Mouse (Mus musculus) liver, embryonic 13.5 days (tissue): ENCODE measurements at regions not wholly inside any gene's neighbourhood (a gene's known extent, or its start where the extent isn't known, plus 50 kb on each side); places are given as distances from the start of the nearest gene placed in this dataset.

Source experiments
- ATAC-seq: fragments of 200-750 bp; cut with Nextera tagmentation; 2 replicates; pipeline ENCODE4 v1.8.0; 2017; ENCODE audit warnings: low read depth, mild to moderate bottlenecking, moderate number of reproducible peaks, moderate library complexity
- DNase-seq: peaks from one replicate; pipeline ENCODE4 v3.0.0; 2022
- H3K27ac ChIP-seq: fragments of 300-500 bp; sonication (generic); 2 replicates; pipeline ENCODE4 v1.5.1; 2015; ENCODE audit warnings: moderate library complexity, mild to moderate bottlenecking, inconsistent platforms
- H3K27me3 ChIP-seq: fragments of 300-500 bp; sonication (generic); 2 replicates; pipeline ENCODE4 v1.6.1; 2015; ENCODE audit warnings: mild to moderate bottlenecking, inconsistent platforms
- H3K36me3 ChIP-seq: fragments of 300-500 bp; sonication (generic); 2 replicates; pipeline ENCODE4 v1.6.1; 2015; ENCODE audit warnings: mild to moderate bottlenecking, inconsistent platforms
- H3K4me1 ChIP-seq: fragments of 300-500 bp; sonication (generic); replicated peaks from 2 replicates; pipeline ENCODE4 v1.6.1; 2015; ENCODE audit warnings: inconsistent platforms
- H3K4me2 ChIP-seq: fragments of 300-500 bp; sonication (generic); 2 replicates; pipeline ENCODE4 v1.6.1; 2015; ENCODE audit warnings: inconsistent platforms, mild to moderate bottlenecking, moderate library complexity
- H3K4me3 ChIP-seq: fragments of 300-500 bp; sonication (generic); replicated peaks from 2 replicates; pipeline ENCODE4 v1.5.1; 2015; ENCODE audit warnings: mild to moderate bottlenecking, inconsistent platforms
- H3K9ac ChIP-seq: fragments of 300-500 bp; sonication (generic); 2 replicates; pipeline ENCODE4 v1.6.1; 2015; ENCODE audit warnings: mild to moderate bottlenecking, inconsistent platforms
- H3K9me3 ChIP-seq: fragments of 300-500 bp; sonication (generic); replicated peaks from 2 replicates; pipeline ENCODE4 v1.6.1; 2016; ENCODE audit warnings: inconsistent platforms
- WGBS: fragments of 180-500 bp; shearing (Covaris S2); methylation state at CpG from one replicate; pipeline ENCODE4 v1.1.7; 2015; ENCODE audit not compliant: insufficient replicate concordance; 5-methylcytosine and 5-hydroxymethylcytosine counted together

DNA sequence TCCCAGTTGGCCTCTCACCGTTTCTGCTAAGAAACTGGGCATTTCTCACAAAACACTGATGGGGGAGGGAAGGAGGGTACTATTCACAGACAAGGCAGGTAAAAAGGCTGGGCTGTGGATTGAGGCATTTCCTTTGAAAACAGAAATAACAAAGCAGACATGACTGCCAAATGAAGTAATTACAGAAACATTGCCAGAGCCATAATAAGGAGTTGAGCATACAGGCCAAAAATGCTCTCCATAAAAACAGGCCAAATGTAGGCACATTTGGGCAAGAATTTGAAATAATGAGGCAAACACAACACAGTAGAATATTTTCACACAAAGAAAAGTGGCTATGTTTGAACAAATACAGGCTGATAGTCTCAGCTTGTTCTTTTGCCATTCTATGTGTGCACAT lies 491.9 kb upstream of the Cdh4 start:
- Histone ChIP-seq H3K4me2 (no peak overlapping the region), H3K9me3 (no peaks in the 10 kb centered on the region), H3K9ac (no peak overlapping the region), H3K4me1 (no peaks in the 10 kb centered on the region), H3K36me3 (no peaks in the 10 kb centered on the region), H3K4me3 (no peak overlapping the region), H3K27ac (no peak overlapping the region), H3K27me3 (no peaks in the 10 kb centered on the region)
- no peak for DNase-seq
- no peak for ATAC-seq
- 17% methylated on average over 1 of the region's 1 CpGs for WGBS

DNA sequence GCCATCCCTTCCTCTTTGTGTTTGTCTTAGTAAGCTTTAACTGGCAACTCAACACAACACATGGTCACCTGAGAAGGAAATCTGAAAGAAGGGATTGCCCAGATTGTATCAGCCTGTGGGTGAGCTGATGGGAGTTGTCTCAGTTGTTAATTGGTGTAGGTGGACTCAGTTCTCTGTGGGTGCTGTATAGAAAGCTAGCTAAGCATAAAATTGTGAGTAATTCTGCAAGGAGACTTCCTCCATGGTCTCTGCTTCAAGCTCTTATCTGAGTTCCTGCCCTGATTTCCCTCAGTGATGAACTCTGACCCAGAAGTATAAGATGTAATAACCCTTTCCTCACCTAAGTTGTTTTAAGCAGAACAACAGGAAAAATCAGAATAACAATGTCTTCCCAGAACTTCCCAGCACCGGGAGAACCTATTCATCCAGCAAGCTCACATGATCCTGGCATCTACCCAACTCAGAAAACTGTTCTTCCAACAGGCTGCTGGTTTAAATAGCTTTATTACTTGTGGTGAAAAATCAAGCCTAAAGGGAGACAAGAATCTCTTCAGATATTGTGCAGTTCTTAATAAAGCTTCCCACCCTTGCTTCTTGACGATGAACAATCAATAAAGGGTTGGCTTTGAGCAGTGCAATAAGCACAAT lies 487.7 kb upstream of the Cdh4 start:
- H3K9me3 ChIP-seq: no peaks in the 10 kb centered on the region
- H3K4me1 ChIP-seq: no peaks in the 10 kb centered on the region
- H3K36me3 ChIP-seq: no peaks in the 10 kb centered on the region
- H3K4me3 ChIP-seq: no peak overlapping the region
- DNase-seq (no peak), ATAC-seq (no peak)
- no peak overlapping the region for H3K27ac ChIP-seq
- 56% methylated on average over 2 of the region's 2 CpGs for WGBS
- H3K4me2 ChIP-seq: no peak overlapping the region
- H3K27me3 ChIP-seq: no peaks in the 10 kb centered on the region
- H3K9ac ChIP-seq: no peak overlapping the region

DNA sequence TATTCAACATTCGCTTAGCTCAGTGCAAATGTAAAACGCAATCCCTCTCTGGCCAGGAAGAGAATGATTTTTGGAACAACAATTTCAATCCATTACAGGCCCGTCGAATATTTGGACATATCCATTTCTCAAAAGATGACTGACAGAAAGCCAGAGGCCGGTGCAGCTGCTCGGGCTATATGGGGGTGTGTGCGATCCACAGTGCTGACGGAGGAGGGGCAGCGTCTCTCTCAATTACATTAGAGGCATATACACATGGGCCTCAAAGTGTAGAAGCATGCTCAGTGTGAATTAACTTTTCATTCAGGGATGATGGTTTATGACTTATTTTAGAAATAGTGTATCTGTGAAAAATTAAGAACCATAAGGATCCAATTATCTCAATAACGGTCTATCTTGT lies 483.4 kb upstream of the Cdh4 start:
- no peak for DNase-seq
- no peak for ATAC-seq
- no peak overlapping the region for H3K9ac ChIP-seq
- 80% methylated on average over 10 of the region's 10 CpGs for WGBS
- H3K4me1 ChIP-seq: no peaks in the 10 kb centered on the region
- H3K9me3 ChIP-seq: no peaks in the 10 kb centered on the region
- H3K36me3 ChIP-seq: no peaks in the 10 kb centered on the region
- no peaks in the 10 kb centered on the region for H3K27me3 ChIP-seq
- H3K27ac ChIP-seq: no peak overlapping the region
- H3K4me3 ChIP-seq: no peak overlapping the region
- H3K4me2 ChIP-seq: no peak overlapping the region

DNA sequence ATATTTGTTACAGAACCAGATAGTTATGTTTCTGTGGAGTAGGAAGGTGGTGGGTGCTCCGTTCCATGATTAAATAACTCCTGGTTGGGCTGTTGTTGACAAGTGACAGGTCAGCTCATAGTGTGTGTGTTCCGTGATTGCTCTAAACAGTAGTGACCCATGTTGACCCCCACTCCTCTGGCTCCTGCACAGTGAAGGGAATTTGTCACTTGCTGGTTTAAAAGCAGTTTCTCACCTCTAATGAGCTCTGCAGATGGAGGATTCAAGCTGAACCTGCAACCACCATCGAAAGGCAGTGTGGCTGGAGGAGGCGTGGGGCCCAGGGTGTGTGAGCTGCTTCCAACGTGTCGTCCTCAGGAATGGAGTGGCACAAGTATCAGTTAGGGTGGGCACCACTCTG lies 482.6 kb upstream of the Cdh4 start:
- ATAC-seq: no peak
- H3K9me3 ChIP-seq: no peaks in the 10 kb centered on the region
- no peaks in the 10 kb centered on the region for H3K36me3 ChIP-seq
- H3K4me1 ChIP-seq: no peaks in the 10 kb centered on the region
- H3K4me3 ChIP-seq: no peak overlapping the region
- 67% methylated on average over 6 of the region's 6 CpGs for WGBS
- no peak overlapping the region for H3K4me2 ChIP-seq
- no peak overlapping the region for H3K9ac ChIP-seq
- H3K27ac ChIP-seq: no peak overlapping the region
- DNase-seq: no peak
- no peaks in the 10 kb centered on the region for H3K27me3 ChIP-seq

DNA sequence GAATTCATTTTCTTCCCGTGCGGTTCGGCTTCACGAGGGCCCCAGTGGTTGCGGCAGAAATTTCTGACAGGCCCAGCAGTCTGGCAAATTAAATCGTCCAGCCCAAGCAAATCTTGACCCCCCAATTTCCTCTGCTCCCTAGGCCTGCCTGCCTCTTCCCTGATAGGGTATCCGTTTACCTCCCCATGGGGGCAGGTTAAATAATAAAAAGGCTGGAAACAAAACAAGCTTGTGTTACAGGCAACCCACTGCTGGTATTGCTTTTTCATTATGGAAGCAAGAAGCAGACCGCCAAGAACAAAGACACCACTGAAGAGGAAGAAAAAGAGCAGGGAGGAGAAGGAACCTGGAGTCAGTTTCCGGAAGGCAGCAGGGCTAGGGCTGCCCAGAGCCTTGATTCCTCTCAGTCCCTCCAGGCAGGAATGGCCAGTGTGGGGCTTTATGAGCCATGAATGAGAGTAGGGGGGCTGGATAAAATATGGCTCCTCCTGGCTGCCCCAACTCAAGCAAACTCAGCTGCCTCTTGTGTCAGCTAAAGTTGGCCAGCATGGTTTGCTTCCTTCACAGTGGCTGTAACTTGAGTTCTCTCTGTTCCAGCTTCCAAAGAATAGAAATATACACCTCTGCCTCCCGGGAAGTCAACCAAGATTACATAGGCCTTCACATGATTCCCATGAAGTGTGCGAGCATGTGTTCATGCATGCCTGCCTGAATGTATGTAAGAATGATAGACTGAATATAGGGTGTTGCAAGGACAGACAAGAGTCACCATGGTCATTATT lies 474.5 kb upstream of the Cdh4 start:
- Histone ChIP-seq H3K27ac (no peak overlapping the region), H3K9me3 (peaks cover 4% of the 10 kb centered on the region; the same call in 1 of the 2 replicates), H3K36me3 (no peaks in the 10 kb centered on the region), H3K4me2 (no peak overlapping the region), H3K4me3 (no peak overlapping the region), H3K27me3 (no peaks in the 10 kb centered on the region), H3K4me1 (no peaks in the 10 kb centered on the region), H3K9ac (no peak overlapping the region)
- 68% methylated on average over 11 of the region's 11 CpGs for WGBS
- ATAC-seq: no peak
- DNase-seq: no peak

DNA sequence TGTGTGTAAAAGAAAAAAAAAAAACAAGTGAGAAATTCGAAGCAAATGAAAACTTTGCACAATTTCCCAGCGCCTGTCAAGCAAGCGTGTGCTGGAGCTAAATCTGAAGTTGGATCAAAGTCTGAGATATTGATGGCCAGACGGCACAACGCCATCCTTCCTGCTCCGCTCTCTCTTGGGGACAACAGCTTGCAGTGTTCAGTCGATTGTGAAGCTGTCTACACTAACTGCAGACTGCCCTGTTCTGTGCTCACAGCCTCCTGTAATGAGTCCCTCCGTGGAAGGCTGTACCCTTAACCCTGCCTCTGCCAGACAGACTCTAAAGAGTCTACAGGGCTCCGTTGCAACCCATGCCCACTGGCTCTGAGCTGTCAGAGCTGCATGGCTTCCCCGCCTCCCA lies 472.5 kb upstream of the Cdh4 start:
- no peaks in the 10 kb centered on the region for H3K36me3 ChIP-seq
- no peak overlapping the region for H3K4me3 ChIP-seq
- H3K9ac ChIP-seq: no peak overlapping the region
- no peak overlapping the region for H3K27ac ChIP-seq
- no peaks in the 10 kb centered on the region for H3K4me1 ChIP-seq
- DNase-seq: no peak
- no peaks in the 10 kb centered on the region for H3K27me3 ChIP-seq
- ATAC-seq: no peak
- H3K9me3 ChIP-seq: peaks cover 4% of the 10 kb centered on the region; the same call in 1 of the 2 replicates
- WGBS: 68% methylated on average over 10 of the region's 10 CpGs
- H3K4me2 ChIP-seq: no peak overlapping the region

DNA sequence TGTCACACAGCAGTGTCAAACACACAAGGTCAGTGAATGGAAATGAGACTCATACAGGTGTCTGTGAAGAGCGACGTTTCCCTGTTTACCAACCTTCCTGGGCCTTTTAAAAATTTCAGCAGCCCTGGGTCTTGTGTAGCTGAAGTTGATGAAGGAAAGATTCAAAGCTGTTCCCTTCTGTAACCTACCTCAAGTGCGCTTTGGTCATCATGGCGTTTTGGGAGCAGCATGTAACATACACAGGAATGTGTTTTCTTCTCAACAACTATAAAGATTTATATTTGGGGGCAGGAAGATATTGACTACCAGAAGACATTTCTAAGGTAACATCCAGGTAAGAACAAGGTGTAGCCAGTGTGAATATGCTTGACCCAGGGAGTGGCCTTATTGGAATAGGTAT lies 466.9 kb upstream of the Cdh4 start:
- Histone ChIP-seq H3K9me3 (no peaks in the 10 kb centered on the region), H3K27me3 (no peaks in the 10 kb centered on the region), H3K4me3 (no peak overlapping the region), H3K4me1 (no peaks in the 10 kb centered on the region), H3K27ac (no peak overlapping the region), H3K9ac (no peak overlapping the region), H3K4me2 (no peak overlapping the region), H3K36me3 (no peaks in the 10 kb centered on the region)
- DNase-seq (no peak), ATAC-seq (no peak)
- WGBS: 67% methylated on average over 4 of the region's 4 CpGs

DNA sequence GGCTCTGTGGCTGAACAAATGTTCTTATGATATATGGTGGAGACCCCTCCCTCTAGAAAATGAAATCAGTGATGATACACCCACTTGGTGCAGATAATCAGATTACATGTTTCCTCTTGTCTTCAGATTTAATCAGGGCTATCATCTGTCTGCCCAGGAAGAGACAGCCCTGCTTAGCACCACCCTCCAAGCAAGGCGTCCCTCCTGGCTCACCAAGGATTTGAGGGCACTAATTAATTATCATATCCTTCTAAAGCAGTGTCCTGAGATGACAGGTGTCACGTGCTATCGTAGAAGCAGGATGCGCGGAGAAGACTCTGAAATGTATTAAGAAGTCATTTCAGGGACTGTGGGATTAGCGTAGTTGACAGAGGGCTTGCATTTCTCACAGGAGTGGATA lies 466.2 kb upstream of the Cdh4 start:
- Histone ChIP-seq H3K9ac (no peak overlapping the region), H3K9me3 (no peaks in the 10 kb centered on the region), H3K4me1 (no peaks in the 10 kb centered on the region), H3K36me3 (no peaks in the 10 kb centered on the region), H3K4me3 (no peak overlapping the region), H3K27ac (no peak overlapping the region), H3K27me3 (no peaks in the 10 kb centered on the region), H3K4me2 (no peak overlapping the region)
- WGBS: 71% methylated on average over 6 of the region's 6 CpGs
- DNase-seq (no peak), ATAC-seq (no peak)

DNA sequence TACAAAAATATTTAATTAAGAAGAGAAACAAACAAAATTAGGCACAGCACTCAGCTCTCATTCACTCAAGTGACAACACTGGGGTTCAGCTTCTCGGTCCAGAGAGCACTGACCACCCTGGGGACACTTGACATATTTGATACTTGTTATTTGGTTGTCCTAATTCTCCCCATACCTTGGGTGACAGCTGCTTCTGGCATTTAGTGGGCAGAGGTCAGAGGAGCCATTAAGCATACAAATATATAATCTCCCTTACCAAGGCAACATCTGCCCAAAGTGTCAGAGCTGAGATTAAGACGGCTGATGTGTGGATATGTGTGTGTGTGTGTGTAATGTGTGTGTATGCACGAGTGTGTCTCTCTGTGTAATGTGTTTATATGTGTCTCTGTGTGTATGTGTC lies 465.7 kb upstream of the Cdh4 start:
- Histone ChIP-seq H3K4me1 (no peaks in the 10 kb centered on the region), H3K9me3 (no peaks in the 10 kb centered on the region), H3K4me3 (no peak overlapping the region), H3K4me2 (no peak overlapping the region), H3K27me3 (no peaks in the 10 kb centered on the region), H3K36me3 (no peaks in the 10 kb centered on the region), H3K27ac (no peak overlapping the region), H3K9ac (no peak overlapping the region)
- no peak for DNase-seq
- no peak for ATAC-seq
- WGBS: 65% methylated on average over 3 of the region's 3 CpGs

DNA sequence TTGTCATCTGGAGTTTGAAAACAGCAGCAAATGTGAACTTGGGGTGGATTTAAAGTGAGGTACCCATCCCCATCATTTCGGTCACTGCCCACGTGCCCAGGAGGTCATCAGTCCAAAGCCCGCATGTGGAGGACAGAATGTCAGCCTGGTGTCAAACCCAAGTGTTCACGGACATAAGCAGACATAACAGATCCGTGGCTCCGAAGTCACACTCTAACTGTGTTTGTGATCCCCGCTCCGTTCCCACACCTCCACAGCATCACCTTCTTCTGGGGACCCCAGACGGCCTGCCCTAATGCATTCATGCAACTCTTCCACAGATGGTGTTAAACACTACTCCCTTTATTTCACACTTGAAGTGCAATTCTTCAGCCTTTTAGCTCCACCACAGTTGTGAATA lies 462.8 kb upstream of the Cdh4 start:
- DNase-seq (no peak), ATAC-seq (no peak)
- no peak overlapping the region for H3K27ac ChIP-seq
- H3K4me3 ChIP-seq: no peak overlapping the region
- H3K4me2 ChIP-seq: no peak overlapping the region
- H3K4me1 ChIP-seq: no peaks in the 10 kb centered on the region
- no peaks in the 10 kb centered on the region for H3K36me3 ChIP-seq
- H3K9ac ChIP-seq: no peak overlapping the region
- no peaks in the 10 kb centered on the region for H3K9me3 ChIP-seq
- no peaks in the 10 kb centered on the region for H3K27me3 ChIP-seq
- WGBS: 81% methylated on average over 9 of the region's 9 CpGs

DNA sequence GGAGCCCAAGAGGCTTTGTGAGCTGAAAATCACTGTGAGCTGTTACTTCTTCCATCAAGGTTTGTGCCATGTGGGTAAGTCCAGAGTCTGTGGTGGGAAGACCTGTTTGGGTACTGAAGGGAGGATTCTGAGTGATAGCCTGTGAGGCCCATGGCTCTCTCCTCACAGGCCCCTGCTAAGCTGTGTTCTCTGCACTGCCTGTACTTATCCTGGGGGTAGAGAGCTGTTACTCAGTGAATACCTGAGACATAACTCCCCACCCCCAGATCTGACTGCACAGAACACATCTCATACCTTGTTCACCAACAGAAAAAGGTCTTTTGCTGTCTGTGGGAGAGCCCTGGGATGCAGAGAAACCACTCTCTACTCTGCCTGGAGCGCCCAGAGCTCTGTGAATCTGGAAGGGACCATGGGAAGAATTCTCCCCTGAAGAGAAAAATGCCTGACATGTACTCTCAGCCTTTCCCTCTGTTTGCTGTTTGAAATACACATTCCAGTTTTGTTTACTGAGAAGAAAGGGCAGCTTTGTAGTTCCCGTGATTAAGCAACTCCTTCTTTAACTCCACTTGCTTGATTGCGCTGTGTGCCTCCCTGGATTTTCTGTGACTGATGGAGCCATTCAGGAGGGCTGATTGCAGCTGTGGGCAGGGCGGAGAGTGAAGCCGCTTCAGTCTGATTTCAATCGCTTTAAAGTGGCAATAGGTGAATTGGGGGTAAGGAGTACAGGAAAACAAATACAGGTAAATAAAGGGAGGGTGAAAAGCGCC lies 460.3 kb upstream of the Cdh4 start:
- WGBS: 43% methylated on average over 7 of the region's 7 CpGs
- no peaks in the 10 kb centered on the region for H3K27me3 ChIP-seq
- H3K4me2 ChIP-seq: no peak overlapping the region
- H3K9me3 ChIP-seq: no peaks in the 10 kb centered on the region
- H3K4me1 ChIP-seq: no peaks in the 10 kb centered on the region
- H3K36me3 ChIP-seq: no peaks in the 10 kb centered on the region
- no peak overlapping the region for H3K4me3 ChIP-seq
- ATAC-seq (no peak; the same call in 1 of the 2 replicates), DNase-seq (no peak)
- H3K9ac ChIP-seq: no peak overlapping the region
- no peak overlapping the region for H3K27ac ChIP-seq
